Mouse (Mus musculus) mouse embryonic stem cell (cell line): ENCODE measurements around the gene Heatr5a.

Source experiments
- in situ Hi-C, 2 experiments: fragments of 300-500 bp; cut with MboI; formaldehyde crosslinking; loops; 1 replicate in 1 of 2; 3 replicates in 1 of 2; pipeline ENCODE4 v1.14.3; 2019 to 2020; ENCODE audit warnings: low sequenced_read_pairs in 2 of 2, low pct_unique_long_range_greater_than_20kb in 1 of 2, mixed read lengths in 1 of 2; ENCODE audit not compliant: unreplicated experiment in 1 of 2

The Heatr5a gene

GRCm38 (mm10) chr12:51971070-51971664, at the start of gene Heatr5a:
TSS of gene Heatr5a (minus strand) at chr12:51971321.
- in situ Hi-C loops: no loop called here

- in situ Hi-C loops: no loop called here
Observed at GRCm38 (mm10) chr12:52014494-52015029, 43.4 kb upstream of the Heatr5a start.

GRCm38 (mm10) chr12:52014044-52014443, 42.9 kb upstream of the Heatr5a start:
- in situ Hi-C loops: no loop called here

- in situ Hi-C loops: no loop called here
Observed at GRCm38 (mm10) chr12:52013274-52013673, 42.2 kb upstream of the Heatr5a start.

GRCm38 (mm10) chr12:52012159-52012558, 41.0 kb upstream of the Heatr5a start:
- in situ Hi-C loops: no loop called here

GRCm38 (mm10) chr12:52010630-52010961, 39.5 kb upstream of the Heatr5a start:
- in situ Hi-C loops: no loop called here

- in situ Hi-C loops: no loop called here
Observed at GRCm38 (mm10) chr12:52009928-52010629, 39.0 kb upstream of the Heatr5a start.

GRCm38 (mm10) chr12:52006633-52006994, 35.5 kb upstream of the Heatr5a start:
- in situ Hi-C loops: no loop called here

- in situ Hi-C loops: no loop called here
Observed at GRCm38 (mm10) chr12:52005877-52006632, 34.9 kb upstream of the Heatr5a start, which contains the start of gene Dtd2. TSS of gene Dtd2 (minus strand) at chr12:52006501.

- in situ Hi-C loops: no loop called here
Observed at GRCm38 (mm10) chr12:52002746-52003145, 31.6 kb upstream of the Heatr5a start.

- in situ Hi-C loops: no loop called here
Observed at GRCm38 (mm10) chr12:52001544-52001943, 30.4 kb upstream of the Heatr5a start.

GRCm38 (mm10) chr12:51998366-51998932, 27.3 kb upstream of the Heatr5a start:
- in situ Hi-C loops: no loop called here

GRCm38 (mm10) chr12:51995738-51996536, 24.8 kb upstream of the Heatr5a start:
- in situ Hi-C loops: no loop called here

GRCm38 (mm10) chr12:51990629-51991028, 19.5 kb upstream of the Heatr5a start:
- in situ Hi-C loops: no loop called here

- in situ Hi-C loops: no loop called here
Observed at GRCm38 (mm10) chr12:51988536-51988935, 17.4 kb upstream of the Heatr5a start.

- in situ Hi-C loops: no loop called here
Observed at GRCm38 (mm10) chr12:51985826-51986225, 14.7 kb upstream of the Heatr5a start.

- in situ Hi-C loops: no loop called here
Observed at GRCm38 (mm10) chr12:51985163-51985748, 14.1 kb upstream of the Heatr5a start.

- in situ Hi-C loops: no loop called here
Observed at GRCm38 (mm10) chr12:51983625-51984024, 12.5 kb upstream of the Heatr5a start.
